Mouse (Mus musculus): ENCODE results near the gene Trpm6.

The Trpm6 gene

DNA sequence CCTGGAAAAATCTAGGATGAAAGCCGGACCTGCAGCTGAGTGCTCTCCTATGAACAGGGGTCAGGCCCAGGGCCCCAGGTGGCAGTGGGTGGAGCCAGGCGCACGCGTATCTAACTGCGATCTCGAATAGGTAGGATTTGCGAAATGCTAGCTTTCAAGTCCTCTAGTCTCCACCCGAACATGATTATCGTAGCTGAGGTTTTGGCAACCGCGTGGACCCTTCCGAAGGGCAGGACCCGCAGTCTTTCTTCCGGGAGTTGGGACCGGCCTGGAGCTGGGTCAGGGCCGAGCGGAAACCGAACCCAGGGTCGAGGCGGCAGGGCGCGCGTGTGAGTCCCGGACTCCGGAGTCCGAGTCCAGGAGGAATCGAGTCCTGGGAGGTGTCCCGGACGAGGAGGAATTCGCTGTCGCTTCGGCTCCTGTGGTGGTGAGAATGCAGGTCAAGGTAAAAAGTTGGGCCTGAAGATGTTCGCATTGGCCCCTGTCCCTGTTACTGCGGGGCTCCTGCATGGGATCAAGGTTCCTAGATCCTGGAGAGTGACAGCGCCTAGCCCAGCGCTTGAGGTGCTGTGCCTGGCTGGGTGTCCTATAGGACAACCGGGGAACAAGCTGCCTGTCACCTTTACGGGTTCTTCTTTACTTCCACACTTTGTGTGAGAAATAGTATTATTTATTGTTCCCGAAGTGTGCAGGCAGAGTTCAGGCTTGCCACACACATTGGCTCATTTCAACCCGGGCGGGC, at the start of gene Trpm6:
Gene Trpm6 (plus strand): TSS at position 386 of the 742 bp plus-strand sequence.
- DNase-seq (ENCODE audit: low spot score): no peak

DNA sequence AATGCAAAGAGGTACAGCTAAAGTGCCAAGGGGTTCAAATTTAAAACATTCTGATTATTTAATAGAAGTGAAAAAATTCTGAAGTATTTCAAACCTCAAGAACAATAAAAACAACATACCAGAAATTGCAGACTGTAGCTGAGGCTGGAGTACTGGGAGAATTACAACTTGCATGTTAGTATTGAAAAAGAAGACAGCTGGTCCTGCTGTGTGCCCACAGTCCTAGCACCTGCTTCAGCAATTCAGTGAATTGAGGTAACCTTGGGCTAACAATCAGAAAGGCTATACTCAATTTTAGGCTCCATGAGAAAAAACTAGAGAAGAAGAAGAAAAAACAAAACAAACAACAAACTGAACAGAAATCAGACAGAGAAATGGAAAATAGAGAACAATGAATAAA, 41.7 kb upstream of the Trpm6 start:
- no peak for DNase-seq (ENCODE audit: low spot score)

- DNase-seq (ENCODE audit: low spot score): no peak
These were observed 38.9 kb upstream of the Trpm6 start for GRCm38 (mm10) chr19:18710903-18711302.

- DNase-seq (ENCODE audit: low spot score): no peak
These were observed 38.2 kb upstream of the Trpm6 start for GRCm38 (mm10) chr19:18711589-18711988.

DNA sequence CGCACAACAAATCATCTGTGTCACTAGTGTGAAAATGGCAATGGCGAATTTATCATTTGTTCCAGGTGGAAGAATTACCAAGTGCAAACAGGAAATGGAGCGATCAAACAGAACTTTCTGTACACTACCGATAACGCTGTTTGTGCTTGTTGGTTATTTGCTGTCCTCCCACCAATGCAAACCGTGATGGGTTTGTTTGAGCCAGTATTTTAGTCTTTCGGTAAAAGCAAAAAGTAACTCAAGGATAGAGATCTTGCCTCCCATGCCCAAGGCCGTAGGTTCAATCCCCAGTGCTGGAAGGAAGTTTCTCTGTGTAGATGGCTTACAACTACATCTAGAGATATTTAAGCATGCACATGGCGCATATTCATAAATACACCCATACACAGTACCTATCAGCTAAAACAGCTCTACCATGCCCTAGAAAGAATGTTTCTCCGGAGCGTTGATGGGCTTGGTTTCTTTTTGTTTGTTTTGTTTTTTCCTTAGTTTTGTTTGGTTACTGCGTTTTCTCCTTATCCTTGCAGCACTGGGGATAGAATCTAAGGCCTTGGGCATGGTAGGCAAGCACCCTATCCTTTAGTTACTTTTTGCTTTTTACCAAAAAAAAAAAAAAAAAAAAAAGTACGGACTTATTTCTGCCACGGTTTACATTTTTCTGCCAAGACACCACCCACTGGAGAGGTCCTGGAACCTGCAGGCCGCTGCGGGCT, 37.5 kb upstream of the Trpm6 start:
- peak; percentile 7 for DNase-seq (ENCODE audit: low spot score)

DNA sequence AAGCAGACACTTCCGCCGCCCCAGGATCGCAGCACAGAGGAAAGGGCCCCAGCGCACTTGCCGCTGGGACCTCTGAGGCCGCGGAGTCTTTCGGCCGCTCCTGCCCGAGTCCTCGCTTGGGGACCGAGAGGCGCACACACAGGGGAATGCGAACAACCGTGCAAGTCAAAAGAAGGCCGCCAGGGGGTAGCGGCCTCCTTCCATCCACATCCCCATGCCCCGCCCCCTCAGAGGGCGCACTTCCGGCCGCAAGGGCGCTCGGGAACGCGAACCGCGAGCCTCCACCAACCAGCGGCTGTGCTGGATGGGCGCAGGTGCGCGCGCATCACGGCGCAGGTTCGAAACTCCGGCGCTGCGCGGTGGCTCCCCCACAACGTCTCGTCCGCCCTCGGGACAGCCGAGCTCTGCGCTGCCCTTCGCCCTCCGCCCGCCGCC, 36.9 kb upstream of the Trpm6 start, which contains the start of gene D030056L22Rik:
Gene D030056L22Rik (plus strand): TSS at position 328 of the 435 bp plus-strand sequence.
- peak; percentile 99 for DNase-seq (ENCODE audit: low spot score)

- DNase-seq (ENCODE audit: low spot score): peak; percentile 57
These were observed 36.4 kb upstream of the Trpm6 start for GRCm38 (mm10) chr19:18713357-18713756.

- DNase-seq (ENCODE audit: low spot score): peak; percentile 46
These were observed 33.4 kb upstream of the Trpm6 start for GRCm38 (mm10) chr19:18716374-18716773.

DNA sequence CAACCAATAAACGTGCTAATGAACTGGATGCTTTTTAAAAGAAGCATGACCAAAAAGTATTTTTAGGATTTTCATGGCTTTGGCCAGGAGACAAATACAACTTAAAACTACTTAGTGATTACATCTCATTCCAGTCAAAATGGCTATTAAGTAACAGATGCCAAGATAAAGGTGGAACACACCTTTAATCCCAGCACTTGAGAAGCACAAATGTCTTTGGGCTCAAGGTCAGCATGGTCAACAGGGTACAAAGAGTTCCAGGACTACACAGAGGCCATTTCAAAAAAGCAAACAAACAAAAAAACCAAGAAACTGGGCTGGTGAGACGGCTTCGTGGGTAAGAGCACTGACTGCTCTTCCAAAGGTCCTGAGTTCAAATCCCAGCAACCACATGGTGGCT, 29.4 kb upstream of the Trpm6 start:
- DNase-seq (ENCODE audit: low spot score): no peak

DNA sequence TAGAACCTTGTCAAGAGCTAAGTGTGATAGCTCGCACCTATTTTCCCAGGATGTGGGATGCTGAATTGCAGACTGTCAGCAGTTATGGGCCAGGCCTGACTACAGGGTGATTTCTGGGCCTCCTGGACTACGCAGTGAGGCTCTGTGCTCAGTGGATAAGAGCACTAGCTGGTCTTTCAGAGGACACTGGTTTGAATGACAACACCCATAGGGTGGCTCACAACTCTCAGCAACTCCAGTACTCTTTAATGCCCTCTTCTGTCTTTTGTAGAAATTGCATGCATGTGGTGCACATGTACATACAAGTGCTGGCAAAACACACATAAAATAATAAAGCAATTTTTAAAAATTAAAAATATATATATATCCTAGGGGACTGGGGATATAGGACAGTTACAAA, 24.6 kb upstream of the Trpm6 start:
- no peak for DNase-seq (ENCODE audit: low spot score)

DNA sequence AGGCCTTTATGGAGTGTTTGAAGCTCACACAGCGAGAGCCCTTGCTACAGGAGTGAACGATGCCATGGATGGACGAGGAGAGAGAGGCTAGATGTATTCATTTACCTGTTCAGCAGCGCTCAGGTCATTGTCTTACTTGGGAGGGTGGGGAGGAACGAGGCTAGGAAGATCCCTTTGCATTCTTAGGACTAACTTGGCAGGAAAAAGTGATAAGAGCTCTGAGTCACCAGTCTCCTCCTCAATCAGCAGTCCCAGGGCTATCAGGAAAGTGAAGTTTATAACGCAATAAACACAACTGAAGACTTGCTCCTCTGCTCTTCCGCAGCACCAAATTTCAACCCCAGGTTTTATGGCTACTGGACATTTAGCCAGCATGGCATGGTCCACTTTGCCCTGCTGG, 19.5 kb upstream of the Trpm6 start:
- DNase-seq (ENCODE audit: low spot score): no peak

DNA sequence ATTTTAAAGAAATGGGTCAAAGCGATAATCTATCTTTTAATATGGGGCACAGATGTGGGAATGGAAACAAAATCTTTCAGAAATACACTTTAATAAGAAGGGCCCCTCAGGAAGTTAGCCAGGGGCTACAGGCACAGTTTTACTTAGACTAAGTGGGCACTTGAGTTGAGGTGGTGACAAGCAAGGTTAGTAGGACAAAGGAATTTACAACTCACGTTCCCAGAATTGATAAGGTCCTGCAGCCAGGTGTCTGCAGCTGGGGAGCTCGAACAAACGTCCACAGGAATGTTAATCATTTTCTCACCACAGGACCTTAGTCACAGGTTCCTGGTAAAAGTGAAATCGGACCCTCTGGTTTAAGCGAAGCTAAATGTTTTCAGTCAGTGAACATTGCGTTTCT, 18.7 kb upstream of the Trpm6 start:
- DNase-seq (ENCODE audit: low spot score): no peak

DNA sequence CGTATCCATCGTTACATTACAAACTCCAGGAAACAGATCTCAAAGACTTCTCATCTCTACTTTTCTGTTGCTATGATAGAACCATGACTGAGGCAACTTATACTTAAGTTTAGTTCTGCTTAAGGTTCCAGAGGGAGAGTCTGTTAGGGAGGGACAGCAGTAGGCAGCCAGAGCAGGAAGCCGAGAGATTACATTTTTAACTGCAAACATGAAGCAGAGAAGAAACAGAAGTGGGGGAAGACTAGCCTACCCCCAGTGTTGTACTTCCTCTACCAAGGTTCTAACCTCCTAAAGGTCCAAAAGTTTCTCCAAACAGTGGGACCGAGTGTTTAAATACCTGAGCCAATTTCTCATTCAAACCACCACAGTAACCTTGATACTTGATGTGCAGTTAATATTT, 13.9 kb upstream of the Trpm6 start:
- no peak for DNase-seq (ENCODE audit: low spot score)

GRCm38 (mm10) chr19:18739146-18739545, 10.6 kb upstream of the Trpm6 start:
- no peak for DNase-seq (ENCODE audit: low spot score)

DNA sequence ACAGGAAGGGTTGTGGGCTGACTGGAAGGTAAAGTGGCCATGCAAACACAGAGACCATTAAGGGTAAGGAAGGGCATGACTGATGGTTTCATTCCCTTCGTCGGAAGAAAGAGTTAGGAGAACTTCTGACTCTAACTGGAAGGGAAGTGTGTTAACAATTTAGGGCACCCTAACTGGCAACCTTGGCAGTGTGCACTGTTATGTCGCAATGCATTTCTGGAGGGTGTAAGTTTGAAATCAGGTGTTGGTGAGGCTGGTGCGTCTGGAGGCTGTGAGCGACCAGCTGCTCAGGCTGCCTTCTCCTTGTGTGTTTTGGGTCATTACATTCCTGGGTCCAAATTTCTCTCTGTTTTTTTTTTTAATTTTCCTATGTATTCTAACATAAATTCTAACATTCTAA, 5.8 kb upstream of the Trpm6 start:
- DNase-seq (ENCODE audit: low spot score): no peak

- DNase-seq (ENCODE audit: low spot score): no peak
These were observed 3.0 kb upstream of the Trpm6 start for GRCm38 (mm10) chr19:18746576-18747340.

DNA sequence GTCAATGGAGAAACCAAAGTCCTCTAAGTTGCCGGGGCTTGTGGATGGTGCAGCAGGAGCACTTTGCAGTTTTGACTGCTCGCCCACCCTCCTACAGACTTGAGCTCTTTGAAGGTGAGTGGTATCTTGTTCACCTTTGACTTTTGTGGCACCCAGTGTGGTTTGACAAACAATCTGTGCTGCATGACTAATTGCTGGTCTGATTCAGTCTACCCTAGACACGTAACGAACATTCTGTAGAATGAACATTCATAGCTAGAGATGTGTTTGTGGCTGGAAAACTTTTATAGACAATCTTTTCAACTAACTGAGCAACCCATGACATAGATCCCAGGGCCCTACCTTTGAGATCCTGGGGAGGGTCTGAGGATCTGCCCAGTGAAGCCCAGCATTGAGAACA, 2.4 kb upstream of the Trpm6 start:
- DNase-seq (ENCODE audit: low spot score): no peak

GRCm38 (mm10) chr19:18757191-18757590, 7.4 kb downstream of the Trpm6 start:
- no peak for DNase-seq (ENCODE audit: low spot score)

DNA sequence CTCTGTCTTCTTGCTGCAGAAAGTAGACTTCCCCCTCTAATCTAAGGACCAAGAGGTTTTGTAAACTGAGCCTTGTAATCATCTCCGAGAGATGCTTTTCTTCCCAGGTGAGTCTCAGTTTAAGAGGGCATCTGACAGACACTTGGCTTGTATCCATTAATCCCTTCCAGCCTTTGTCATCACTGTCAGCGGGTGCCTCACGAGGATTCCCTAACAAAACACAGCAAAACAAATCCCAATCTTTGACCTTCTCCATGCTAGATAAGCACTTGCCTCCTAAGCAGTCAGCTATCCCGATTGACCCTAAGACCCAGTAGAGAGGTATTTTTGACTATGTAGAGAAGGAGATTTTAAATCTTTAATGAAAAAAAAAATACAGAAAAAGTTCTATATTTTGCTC, 7.9 kb downstream of the Trpm6 start:
- DNase-seq (ENCODE audit: low spot score): no peak

- DNase-seq (ENCODE audit: low spot score): no peak
These were observed 8.5 kb downstream of the Trpm6 start for GRCm38 (mm10) chr19:18758269-18758668.

DNA sequence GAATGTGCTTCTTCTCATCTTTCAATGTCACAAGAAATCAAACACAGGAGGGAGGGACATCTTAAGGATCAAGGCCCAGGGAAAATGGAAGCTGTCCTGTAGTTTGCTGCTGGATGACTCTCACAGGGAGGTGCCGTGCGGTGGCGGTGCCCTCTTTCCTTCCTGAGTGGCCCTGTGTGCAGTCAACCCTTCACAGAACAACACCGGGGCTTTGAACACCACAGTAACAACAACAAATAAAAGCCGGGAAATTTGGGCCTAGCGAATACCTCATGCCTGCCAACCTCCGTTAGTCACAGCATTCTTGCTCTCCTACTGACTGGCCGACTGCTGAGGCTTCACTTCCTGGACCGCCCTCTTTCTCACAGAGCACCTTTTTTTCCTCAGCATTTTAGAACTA, 9.1 kb downstream of the Trpm6 start:
- DNase-seq (ENCODE audit: low spot score): no peak

DNA sequence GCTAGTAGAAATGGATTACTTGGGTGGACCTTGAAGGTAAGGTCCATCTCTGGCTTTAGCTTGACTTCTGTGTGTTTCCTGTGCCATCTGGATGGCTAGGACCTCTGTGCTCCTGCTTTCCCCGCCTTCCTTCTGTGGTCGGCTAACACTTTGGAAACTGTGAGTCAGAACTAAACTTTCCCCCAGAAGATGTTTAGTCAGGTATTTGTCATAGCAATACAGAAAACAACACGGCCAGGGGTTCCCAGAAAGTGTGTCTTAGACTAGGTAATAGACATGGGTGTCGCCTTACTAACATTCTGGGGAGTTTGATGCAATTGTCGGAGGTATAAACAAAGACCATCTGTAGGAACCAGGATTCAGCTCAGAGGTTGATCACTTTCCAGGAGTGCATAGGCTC, 16.6 kb downstream of the Trpm6 start:
- no peak for DNase-seq (ENCODE audit: low spot score)

DNA sequence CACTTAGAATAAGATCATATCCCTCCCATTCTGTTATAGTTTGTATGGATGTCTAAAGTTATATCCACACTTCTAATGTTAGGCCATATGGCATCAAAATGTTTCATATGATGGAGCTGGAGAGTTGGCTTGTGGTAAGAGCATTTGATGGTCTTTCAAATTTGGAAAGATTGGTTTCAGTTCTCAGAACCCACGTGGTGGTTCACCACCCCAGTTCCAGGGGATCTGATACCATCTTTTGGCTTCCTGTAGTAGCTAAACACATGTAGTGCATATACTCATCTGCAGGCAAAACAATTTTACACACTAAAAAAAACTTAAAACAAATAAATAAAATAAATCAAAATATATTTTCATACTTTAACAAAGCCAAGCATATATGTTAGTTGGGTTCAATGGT, 21.3 kb downstream of the Trpm6 start:
- DNase-seq (ENCODE audit: low spot score): no peak
